Mouse (Mus musculus) embryonic facial prominence, embryonic 13.5 days (tissue): ENCODE data around the gene Gna15. TPM values are rescaled to one million over a fixed set of nuclear protein-coding genes. Genes with fewer than 3 reads are reported as not detected.

ENCODE experiments used
- ATAC-seq: fragments of 200-750 bp; cut with Nextera tagmentation; 2 replicates; pipeline ENCODE4 v1.8.0; 2017; ENCODE audit warnings: low read depth; ENCODE audit not compliant: insufficient number of reproducible peaks, insufficient read depth, low FRiP score, low TSS enrichment
- H3K27ac ChIP-seq: fragments of 300-500 bp; sonication (generic); 2 replicates; pipeline ENCODE4 v1.5.1; 2015; ENCODE audit warnings: moderate library complexity, mild to moderate bottlenecking, inconsistent platforms
- H3K27me3 ChIP-seq: fragments of 300-500 bp; sonication (generic); 2 replicates; pipeline ENCODE4 v1.6.1; 2015; ENCODE audit warnings: mild to moderate bottlenecking, inconsistent platforms
- H3K36me3 ChIP-seq: fragments of 300-500 bp; sonication (generic); 2 replicates; pipeline ENCODE4 v1.6.1; 2015; ENCODE audit warnings: mild to moderate bottlenecking, inconsistent platforms
- H3K4me1 ChIP-seq: fragments of 300-500 bp; sonication (generic); 2 replicates; pipeline ENCODE4 v1.6.1; 2015; ENCODE audit warnings: inconsistent platforms
- H3K4me2 ChIP-seq: fragments of 300-500 bp; sonication (generic); 2 replicates; pipeline ENCODE4 v1.6.1; 2015; ENCODE audit warnings: moderate library complexity, mild to moderate bottlenecking, inconsistent platforms
- H3K4me3 ChIP-seq: fragments of 300-500 bp; sonication (generic); 2 replicates; pipeline ENCODE4 v1.5.1; 2015; ENCODE audit warnings: mild to moderate bottlenecking, inconsistent platforms
- H3K9ac ChIP-seq: fragments of 300-500 bp; sonication (generic); 2 replicates; pipeline ENCODE4 v1.6.1; 2015; ENCODE audit warnings: mild to moderate bottlenecking, inconsistent platforms
- H3K9me3 ChIP-seq: fragments of 300-500 bp; sonication (generic); 2 replicates; pipeline ENCODE4 v1.6.1; 2016; ENCODE audit warnings: inconsistent platforms
- WGBS: fragments of 180-500 bp; shearing (Covaris S2); methylation state at CpG from one replicate; pipeline ENCODE4 v1.1.7; 2015; ENCODE audit warnings: mixed read lengths; 5-methylcytosine and 5-hydroxymethylcytosine counted together
- polyA plus RNA-seq: library from polyadenylated mRNA; unstranded; fragments of >200 nt; fragmentation: Nextera tagmentation; extraction: Ambion mirVana; gene quantifications from 2 replicates; pipeline ENCODE4 v1.2.1, GENCODE M21; 2015

Gna15 gene
- polyA plus RNA-seq, 1 experiment from 2014 or later = 2.1 TPM

- Histone ChIP-seq H3K4me3 (no peak overlapping the region), H3K36me3 (no peaks in the 10 kb centered on the region), H3K9me3 (no peaks in the 10 kb centered on the region), H3K27me3 (peaks cover 16% of the 10 kb centered on the region), H3K4me2 (no peak overlapping the region), H3K9ac (no peak overlapping the region), H3K27ac (no peak overlapping the region), H3K4me1 (peaks cover 5% of the 10 kb centered on the region; the same call in 1 of the 2 replicates)
- no peak for ATAC-seq
- WGBS = 87% methylated on average over 6 of the region's 6 CpGs
These were observed 4.6 kb downstream of the Gna15 start for GRCm38 (mm10) chr10:81519227-81519977.

- Histone ChIP-seq H3K27me3 (peaks cover 10% of the 10 kb centered on the region), H3K36me3 (no peaks in the 10 kb centered on the region), H3K27ac (no peak overlapping the region), H3K9ac (no peak overlapping the region), H3K4me1 (peaks cover under 1% of the 10 kb centered on the region; the same call in 1 of the 2 replicates), H3K9me3 (no peaks in the 10 kb centered on the region), H3K4me3 (no peak overlapping the region), H3K4me2 (no peak overlapping the region)
- ATAC-seq = no peak
- 18% methylated on average over 4 of the region's 4 CpGs for WGBS
These were observed 5.5 kb downstream of the Gna15 start for GRCm38 (mm10) chr10:81518546-81518945.

GRCm38 (mm10) chr10:81517227-81517626 lies 6.8 kb downstream of the Gna15 start:
- no peaks in the 10 kb centered on the region for H3K36me3 ChIP-seq
- WGBS = 76% methylated on average over 8 of the region's 8 CpGs
- H3K4me3 ChIP-seq = no peak overlapping the region
- H3K4me1 ChIP-seq = no peaks in the 10 kb centered on the region
- H3K27me3 ChIP-seq = peaks cover 9% of the 10 kb centered on the region; the same call in 1 of the 2 replicates
- H3K9ac ChIP-seq = no peak overlapping the region
- no peaks in the 10 kb centered on the region for H3K9me3 ChIP-seq
- no peak overlapping the region for H3K27ac ChIP-seq
- H3K4me2 ChIP-seq = no peak overlapping the region
- no peak for ATAC-seq

GRCm38 (mm10) chr10:81513798-81514197 lies 10.2 kb downstream of the Gna15 start:
- 81% methylated on average over 5 of the region's 5 CpGs for WGBS
- Histone ChIP-seq H3K9ac (no peak overlapping the region), H3K4me3 (no peak overlapping the region), H3K27me3 (peaks cover 17% of the 10 kb centered on the region), H3K36me3 (no peaks in the 10 kb centered on the region), H3K27ac (no peak overlapping the region), H3K4me2 (no peak overlapping the region), H3K4me1 (no peaks in the 10 kb centered on the region), H3K9me3 (no peaks in the 10 kb centered on the region)
- no peak for ATAC-seq

- Histone ChIP-seq H3K27ac (no peak overlapping the region), H3K9me3 (no peaks in the 10 kb centered on the region), H3K4me2 (no peak overlapping the region), H3K4me1 (no peaks in the 10 kb centered on the region), H3K36me3 (no peaks in the 10 kb centered on the region), H3K9ac (no peak overlapping the region), H3K27me3 (peaks cover 17% of the 10 kb centered on the region), H3K4me3 (no peak overlapping the region)
- ATAC-seq = no peak
- WGBS = 77% methylated on average over 14 of the region's 14 CpGs
These were observed 13.7 kb downstream of the Gna15 start for GRCm38 (mm10) chr10:81510246-81510810.

GRCm38 (mm10) chr10:81507691-81508489 lies 16.1 kb downstream of the Gna15 start:
- H3K4me2 ChIP-seq = no peak overlapping the region
- H3K36me3 ChIP-seq = no peaks in the 10 kb centered on the region
- H3K9me3 ChIP-seq = no peaks in the 10 kb centered on the region
- 75% methylated on average over 13 of the region's 13 CpGs for WGBS
- no peak overlapping the region for H3K27ac ChIP-seq
- no peak for ATAC-seq
- no peak overlapping the region for H3K4me3 ChIP-seq
- no peak overlapping the region for H3K9ac ChIP-seq
- peaks cover 22% of the 10 kb centered on the region for H3K27me3 ChIP-seq
- H3K4me1 ChIP-seq = peaks cover 2% of the 10 kb centered on the region; the same call in 1 of the 2 replicates

GRCm38 (mm10) chr10:81507095-81507494 lies 16.9 kb downstream of the Gna15 start:
- 35% methylated on average over 6 of the region's 6 CpGs for WGBS
- no peak for ATAC-seq
- H3K4me1 ChIP-seq = peaks cover 3% of the 10 kb centered on the region; the same call in 1 of the 2 replicates

GRCm38 (mm10) chr10:81505016-81505664 lies 18.9 kb downstream of the Gna15 start:
- no peak overlapping the region for H3K4me3 ChIP-seq
- no peak overlapping the region for H3K9ac ChIP-seq
- peaks cover 3% of the 10 kb centered on the region; the same call in 1 of the 2 replicates for H3K4me1 ChIP-seq
- H3K9me3 ChIP-seq = no peaks in the 10 kb centered on the region
- no peak for ATAC-seq
- H3K27me3 ChIP-seq = peaks cover 13% of the 10 kb centered on the region
- no peak overlapping the region for H3K27ac ChIP-seq
- H3K4me2 ChIP-seq = no peak overlapping the region
- H3K36me3 ChIP-seq = no peaks in the 10 kb centered on the region
- 76% methylated on average over 15 of the region's 15 CpGs for WGBS

More at GRCm38 (mm10) chr10:81507095-81507494, 16.9 kb downstream of the Gna15 start:
- H3K9ac ChIP-seq = no peak overlapping the region
- H3K4me2 ChIP-seq = no peak overlapping the region
- H3K27ac ChIP-seq = no peak overlapping the region
- H3K9me3 ChIP-seq = no peaks in the 10 kb centered on the region
- no peaks in the 10 kb centered on the region for H3K36me3 ChIP-seq
- H3K4me3 ChIP-seq = no peak overlapping the region
- peaks cover 20% of the 10 kb centered on the region for H3K27me3 ChIP-seq

GRCm38 (mm10) chr10:81502658-81503057 lies 21.4 kb downstream of the Gna15 start:
- H3K9ac ChIP-seq = peak overlapping the region; percentile 64
- no peaks in the 10 kb centered on the region for H3K9me3 ChIP-seq
- H3K27me3 ChIP-seq = peaks cover 13% of the 10 kb centered on the region
- ATAC-seq = no peak
- H3K4me1 ChIP-seq = peaks cover 3% of the 10 kb centered on the region; the same call in 1 of the 2 replicates
- H3K4me3 ChIP-seq = peak overlapping the region; percentile 38
- peak overlapping the region; percentile 68 for H3K4me2 ChIP-seq
- 7% methylated on average over 36 of the region's 36 CpGs for WGBS
- no peak overlapping the region for H3K27ac ChIP-seq
- no peaks in the 10 kb centered on the region for H3K36me3 ChIP-seq

GRCm38 (mm10) chr10:81501863-81502262 lies 22.2 kb downstream of the Gna15 start:
- Histone ChIP-seq H3K9me3 (no peaks in the 10 kb centered on the region), H3K4me1 (peaks cover 8% of the 10 kb centered on the region), H3K27ac (no peak overlapping the region), H3K36me3 (no peaks in the 10 kb centered on the region), H3K4me2 (no peak overlapping the region), H3K27me3 (peaks cover 13% of the 10 kb centered on the region), H3K4me3 (no peak overlapping the region), H3K9ac (no peak overlapping the region)
- 81% methylated on average over 5 of the region's 5 CpGs for WGBS
- no peak for ATAC-seq

GRCm38 (mm10) chr10:81500032-81500431 lies 24.0 kb downstream of the Gna15 start, which contains the start of gene S1pr4:
Gene S1pr4 (minus strand): TSS chr10:81500132.
- Histone ChIP-seq H3K9me3 (no peaks in the 10 kb centered on the region), H3K4me1 (peaks cover 14% of the 10 kb centered on the region), H3K4me2 (no peak within 1 kb of the TSS), H3K36me3 (no peaks in the 10 kb centered on the region), H3K9ac (0 out of 2 replicates have a peak within 1 kb of the TSS, but pooled peaks have one; percentile 36), H3K27ac (no peak within 1 kb of the TSS), H3K27me3 (peaks cover 13% of the 10 kb centered on the region), H3K4me3 (no peak within 1 kb of the TSS)
- ATAC-seq = no peak
- 86% methylated on average over 3 of the region's 3 CpGs for WGBS
